Mouse (Mus musculus) kidney, embryonic 14.5 days (tissue): Measurements from ENCODE around the gene Tctn1. TPM values are rescaled to one million over a fixed set of nuclear protein-coding genes. Genes with fewer than 3 reads are reported as not detected.

ENCODE experiments used
- ATAC-seq: fragments of 200-750 bp; cut with Nextera tagmentation; 2 replicates; pipeline ENCODE4 v1.8.0; 2017; ENCODE audit warnings: moderate number of reproducible peaks, mild to moderate bottlenecking, moderate TSS enrichment, moderate library complexity; ENCODE audit not compliant: low FRiP score, low TSS enrichment
- H3K27ac ChIP-seq: fragments of 300-500 bp; sonication (generic); 2 replicates; pipeline ENCODE4 v1.5.1; 2014; ENCODE audit warnings: low read depth, mild to moderate bottlenecking, low read length, moderate library complexity, mixed read lengths
- H3K27me3 ChIP-seq: fragments of 300-500 bp; sonication (generic); 2 replicates; pipeline ENCODE4 v1.6.1; 2014; ENCODE audit warnings: mild to moderate bottlenecking, low read length; ENCODE audit not compliant: control insufficient read depth, insufficient read depth
- H3K36me3 ChIP-seq: fragments of 300-500 bp; sonication (generic); 2 replicates; pipeline ENCODE4 v1.6.1; 2014; ENCODE audit warnings: low read length, mixed read lengths; ENCODE audit not compliant: control insufficient read depth, insufficient read depth
- H3K4me1 ChIP-seq: fragments of 300-500 bp; sonication (generic); 2 replicates; pipeline ENCODE4 v1.6.1; 2014; ENCODE audit warnings: low read length, mixed read lengths; ENCODE audit not compliant: control insufficient read depth, insufficient read depth
- H3K4me2 ChIP-seq: fragments of 300-500 bp; sonication (generic); replicated peaks from 2 replicates; pipeline ENCODE4 v1.6.1; 2014; ENCODE audit warnings: low read depth, mild to moderate bottlenecking, low read length
- H3K4me3 ChIP-seq: fragments of 300-500 bp; sonication (generic); 2 replicates; pipeline ENCODE4 v1.5.1; 2014; ENCODE audit warnings: mild to moderate bottlenecking, low read length
- H3K9ac ChIP-seq: fragments of 300-500 bp; sonication (generic); 2 replicates; pipeline ENCODE4 v1.6.1; 2014; ENCODE audit warnings: low read depth, mild to moderate bottlenecking, low read length, moderate library complexity
- H3K9me3 ChIP-seq: fragments of 300-500 bp; sonication (generic); 2 replicates; pipeline ENCODE4 v1.6.1; 2016; ENCODE audit warnings: low read length; ENCODE audit not compliant: control insufficient read depth
- WGBS: fragments of 180-500 bp; shearing (Covaris S2); extraction: QIAGEN DNeasy Blood & Tissue Kit; methylation state at CpG from one replicate; pipeline ENCODE4 v1.1.7; 2014; 5-methylcytosine and 5-hydroxymethylcytosine counted together
- polyA plus RNA-seq: library from polyadenylated mRNA; unstranded; fragments of >200 nt; fragmentation: Nextera tagmentation; extraction: Ambion mirVana; gene quantifications from 2 replicates; pipeline ENCODE4 v1.2.1, GENCODE M21; 2014

Tctn1 gene
- polyA plus RNA-seq, 1 experiment from 2014 or later = 9.8 TPM

- 84% methylated on average over 7 of the region's 7 CpGs for WGBS
- Histone ChIP-seq H3K27ac (no peak overlapping the region), H3K36me3 (no peaks in the 10 kb centered on the region; the same call in 1 of the 2 replicates)
These were observed 39.7 kb upstream of the Tctn1 start for GRCm38 (mm10) chr5:122303937-122304336.

GRCm38 (mm10) chr5:122302810-122303745 lies 38.8 kb upstream of the Tctn1 start:
- Histone ChIP-seq H3K27ac (no peak overlapping the region), H3K36me3 (no peaks in the 10 kb centered on the region), H3K4me2 (no peak overlapping the region), H3K27me3 (no peaks in the 10 kb centered on the region), H3K4me1 (peaks cover 5% of the 10 kb centered on the region; the same call in 1 of the 2 replicates), H3K9me3 (no peaks in the 10 kb centered on the region), H3K4me3 (no peak overlapping the region), H3K9ac (no peak overlapping the region)
- ATAC-seq = no peak
- WGBS = 70% methylated on average over 17 of the region's 17 CpGs

More at GRCm38 (mm10) chr5:122303937-122304336, 39.7 kb upstream of the Tctn1 start:
- Histone ChIP-seq H3K4me3 (no peak overlapping the region), H3K27me3 (no peaks in the 10 kb centered on the region), H3K9ac (no peak overlapping the region), H3K9me3 (no peaks in the 10 kb centered on the region), H3K4me2 (no peak overlapping the region), H3K4me1 (peaks cover 5% of the 10 kb centered on the region; the same call in 1 of the 2 replicates)
- ATAC-seq = no peak

- H3K9me3 ChIP-seq = no peaks in the 10 kb centered on the region
- H3K4me3 ChIP-seq = no peak overlapping the region
- H3K4me2 ChIP-seq = no peak overlapping the region
- WGBS = 90% methylated on average over 6 of the region's 6 CpGs
- H3K27me3 ChIP-seq = no peaks in the 10 kb centered on the region
- no peak overlapping the region for H3K9ac ChIP-seq
- H3K36me3 ChIP-seq = 0 out of 2 replicates have a peak, but pooled peaks cover 2% of the 10 kb centered on the region
- H3K27ac ChIP-seq = no peak overlapping the region
- H3K4me1 ChIP-seq = peaks cover 5% of the 10 kb centered on the region; the same call in 1 of the 2 replicates
- no peak for ATAC-seq
These were observed 35.8 kb upstream of the Tctn1 start for GRCm38 (mm10) chr5:122300071-122300518.

- H3K27ac ChIP-seq = no peak overlapping the region
- no peak for ATAC-seq
- no peaks in the 10 kb centered on the region for H3K4me1 ChIP-seq
- no peak overlapping the region for H3K4me2 ChIP-seq
- H3K9me3 ChIP-seq = no peaks in the 10 kb centered on the region
- H3K36me3 ChIP-seq = 0 out of 2 replicates have a peak, but pooled peaks cover 3% of the 10 kb centered on the region
- no peak overlapping the region for H3K4me3 ChIP-seq
- 82% methylated on average over 14 of the region's 14 CpGs for WGBS
- H3K27me3 ChIP-seq = no peaks in the 10 kb centered on the region
- no peak overlapping the region for H3K9ac ChIP-seq
These were observed 31.1 kb upstream of the Tctn1 start for GRCm38 (mm10) chr5:122295113-122295935.

- Histone ChIP-seq H3K27ac (no peak overlapping the region), H3K27me3 (no peaks in the 10 kb centered on the region), H3K36me3 (peaks cover 3% of the 10 kb centered on the region; the same call in 1 of the 2 replicates), H3K4me2 (no peak overlapping the region), H3K9me3 (no peaks in the 10 kb centered on the region), H3K4me3 (no peak overlapping the region), H3K9ac (no peak overlapping the region), H3K4me1 (no peaks in the 10 kb centered on the region)
- 86% methylated on average over 3 of the region's 3 CpGs for WGBS
- no peak for ATAC-seq
These were observed 30.0 kb upstream of the Tctn1 start for GRCm38 (mm10) chr5:122294219-122294735.

GRCm38 (mm10) chr5:122293131-122293530 lies 28.9 kb upstream of the Tctn1 start:
- 57% methylated on average over 6 of the region's 6 CpGs for WGBS
- Histone ChIP-seq H3K4me3 (no peak overlapping the region), H3K9ac (no peak overlapping the region), H3K4me2 (no peak overlapping the region), H3K27me3 (no peaks in the 10 kb centered on the region), H3K4me1 (no peaks in the 10 kb centered on the region), H3K36me3 (peaks cover 3% of the 10 kb centered on the region; the same call in 1 of the 2 replicates), H3K9me3 (no peaks in the 10 kb centered on the region), H3K27ac (no peak overlapping the region)
- ATAC-seq = no peak

GRCm38 (mm10) chr5:122291553-122292339 lies 27.5 kb upstream of the Tctn1 start:
- no peak for ATAC-seq
- Histone ChIP-seq H3K9ac (no peak overlapping the region), H3K9me3 (no peaks in the 10 kb centered on the region), H3K4me2 (no peak overlapping the region), H3K36me3 (peaks cover 9% of the 10 kb centered on the region; the same call in 1 of the 2 replicates), H3K27ac (no peak overlapping the region), H3K4me3 (no peak overlapping the region), H3K4me1 (no peaks in the 10 kb centered on the region), H3K27me3 (no peaks in the 10 kb centered on the region)
- 74% methylated on average over 17 of the region's 17 CpGs for WGBS

GRCm38 (mm10) chr5:122291149-122291548 lies 26.9 kb upstream of the Tctn1 start:
- no peak for ATAC-seq
- peaks cover 9% of the 10 kb centered on the region; the same call in 1 of the 2 replicates for H3K36me3 ChIP-seq
- H3K27me3 ChIP-seq = no peaks in the 10 kb centered on the region
- H3K4me1 ChIP-seq = 0 out of 2 replicates have a peak, but pooled peaks cover 1% of the 10 kb centered on the region
- no peak overlapping the region for H3K27ac ChIP-seq
- H3K4me3 ChIP-seq = no peak overlapping the region
- no peak overlapping the region for H3K4me2 ChIP-seq
- H3K9ac ChIP-seq = no peak overlapping the region
- H3K9me3 ChIP-seq = no peaks in the 10 kb centered on the region
- WGBS = 70% methylated on average over 6 of the region's 6 CpGs
